In the genomic region with DNA sequence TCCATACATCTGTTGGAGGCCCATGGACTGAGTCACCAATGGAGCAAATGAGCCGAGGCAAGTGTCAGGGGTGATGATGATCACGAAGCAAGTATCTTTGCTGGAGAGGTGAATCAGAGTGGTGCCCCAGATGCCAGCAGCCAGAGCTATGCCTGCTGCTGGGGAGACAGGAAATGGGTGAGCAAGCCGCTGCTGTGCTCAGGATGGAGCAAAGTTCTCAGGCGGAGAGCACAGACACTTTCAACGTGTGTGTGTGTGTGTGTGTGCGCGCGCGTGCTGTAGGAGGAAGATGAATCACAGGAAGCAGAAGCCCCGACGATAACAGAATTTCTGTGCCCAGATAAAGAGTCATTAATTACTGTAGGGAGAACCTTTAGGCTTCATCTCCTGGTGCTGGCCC, we compare ENCODE assay signal across 15 mouse cellular contexts. TPM values are rescaled to one million over a fixed set of nuclear protein-coding genes. Genes with fewer than 3 reads are reported as not detected.
DNase-seq lines count a peak whose midpoint lies in the region; ATAC-seq lines count a peak whose summit lies in the region.
"Had no signal": no experiment of that assay in that cellular context is flagged by ENCODE, and none has a peak within 500 bp of the region (broad histone marks: within the 10 kb centered on the region; RNA-seq: fewer than 3 reads in every experiment).

No protein-coding gene starts in this region.

- peak; percentile 29; the same call in 1 of the 2 replicates for ATAC-seq in heart, embryonic 12.5 days (ENCODE audit: insufficient number of reproducible peaks, low FRiP score)
- no peak for ATAC-seq in heart, embryonic 11.5 days (replicated peaks; ENCODE audit: insufficient number of reproducible peaks, low FRiP score, low TSS enrichment)
- peak; percentile 62; the same call in 1 of the 2 replicates for ATAC-seq in lung, embryonic 16.5 days (ENCODE audit: low read depth)
- ATAC-seq in forebrain, embryonic 13.5 days, result no peak
- no peak for ATAC-seq in hindbrain, embryonic 11.5 days (ENCODE audit: low FRiP score)
- ATAC-seq: forebrain, embryonic 14.5 days had no signal

- H3K9me3 ChIP-seq in heart, embryonic 12.5 days (replicated peaks), result no peaks in the 10 kb centered on the region
- no peaks in the 10 kb centered on the region for H3K9me3 ChIP-seq in heart, embryonic 11.5 days (replicated peaks; ENCODE audit: control insufficient read depth, low read length)
- no peaks in the 10 kb centered on the region for H3K9me3 ChIP-seq in lung, embryonic 16.5 days (ENCODE audit: control insufficient read depth, low read length)
- no peaks in the 10 kb centered on the region for H3K9me3 ChIP-seq in forebrain, embryonic 13.5 days (replicated peaks)
- H3K9me3 ChIP-seq in hindbrain, embryonic 11.5 days (ENCODE audit: control insufficient read depth, low read length), result no peaks in the 10 kb centered on the region

- no peaks in the 10 kb centered on the region for H3K36me3 ChIP-seq in heart, embryonic 12.5 days
- no peaks in the 10 kb centered on the region for H3K36me3 ChIP-seq in heart, embryonic 11.5 days (ENCODE audit: control insufficient read depth, insufficient read depth, low read length)
- no peaks in the 10 kb centered on the region for H3K36me3 ChIP-seq in lung, embryonic 16.5 days (ENCODE audit: control insufficient read depth, insufficient read depth, low read length)
- no peaks in the 10 kb centered on the region for H3K36me3 ChIP-seq in forebrain, embryonic 13.5 days (ENCODE audit: poor library complexity, severe bottlenecking)
- H3K36me3 ChIP-seq in hindbrain, embryonic 11.5 days (ENCODE audit: control insufficient read depth, insufficient read depth, low read length), result no peaks in the 10 kb centered on the region

- peak overlapping the region; percentile 35 for H3K4me2 ChIP-seq in heart, embryonic 12.5 days
- H3K4me2 ChIP-seq in heart, embryonic 11.5 days, result no peak overlapping the region
- no peak overlapping the region for H3K4me2 ChIP-seq in lung, embryonic 16.5 days (ENCODE audit: low read depth, low read length)
- H3K4me2 ChIP-seq in forebrain, embryonic 13.5 days, result no peak overlapping the region
- H3K4me2 ChIP-seq in hindbrain, embryonic 11.5 days (replicated peaks; ENCODE audit: low read depth, low read length), result no peak overlapping the region

- no peak overlapping the region for H3K27ac ChIP-seq in heart, embryonic 12.5 days (ENCODE audit: poor library complexity, severe bottlenecking)
- no peak overlapping the region for H3K27ac ChIP-seq in heart, embryonic 11.5 days (ENCODE audit: low read depth, low read length)
- H3K27ac ChIP-seq in lung, embryonic 16.5 days (ENCODE audit: low read length), result no peak overlapping the region
- no peak overlapping the region for H3K27ac ChIP-seq in forebrain, embryonic 13.5 days
- H3K27ac ChIP-seq in hindbrain, embryonic 11.5 days (ENCODE audit: low read depth, low read length), result no peak overlapping the region

- H3K27me3 ChIP-seq in heart, embryonic 12.5 days (replicated peaks), result peaks cover 6% of the 10 kb centered on the region; the same call in 1 of the 2 replicates
- H3K27me3 ChIP-seq in heart, embryonic 11.5 days (ENCODE audit: control insufficient read depth, insufficient read depth, low read length), result 0 out of 2 replicates have a peak, but pooled peaks cover 3% of the 10 kb centered on the region
- H3K27me3 ChIP-seq in lung, embryonic 16.5 days (ENCODE audit: control insufficient read depth, insufficient read depth, low read depth, low read length), result no peaks in the 10 kb centered on the region
- H3K27me3 ChIP-seq in forebrain, embryonic 13.5 days, result no peaks in the 10 kb centered on the region
- H3K27me3 ChIP-seq in hindbrain, embryonic 11.5 days (ENCODE audit: control insufficient read depth, insufficient read depth, low read length), result no peaks in the 10 kb centered on the region

- peak; percentile 92 for DNase-seq in CD4-positive, CD25-positive, alpha-beta regulatory T cell, adult 2 months (ENCODE audit: low read depth, low spot score)
- peak; percentile 41 to 54 for DNase-seq in spleen, postnatal 36 days (ENCODE audit: low spot score in 2 of 2)
- no peak for DNase-seq in frontal cortex, adult 2 months (ENCODE audit: extremely low spot score in 1 of 2, low spot score in 1 of 2)
- no peak for DNase-seq in hindbrain, embryonic 11.5 days (ENCODE audit: low spot score)
- DNase-seq: adrenal gland, adult 8-10 months; left cerebral cortex, postnatal 4 days; right cerebral cortex, adult 18-20 months had no signal

- 44% methylated on average over 11 of the region's 11 CpGs for WGBS in heart, embryonic 12.5 days
- WGBS in heart, embryonic 11.5 days (ENCODE audit: insufficient replicate concordance), result 64% methylated on average over 11 of the region's 11 CpGs
- 51% methylated on average over 11 of the region's 11 CpGs for WGBS in lung, embryonic 16.5 days
- WGBS in forebrain, embryonic 13.5 days, result 88% methylated on average over 11 of the region's 11 CpGs
- 81% methylated on average over 11 of the region's 11 CpGs for WGBS in hindbrain, embryonic 11.5 days

- H3K4me3 ChIP-seq in heart, embryonic 12.5 days, result no peak overlapping the region
- H3K4me3 ChIP-seq in heart, embryonic 11.5 days (ENCODE audit: low read depth, low read length), result no peak overlapping the region
- H3K4me3 ChIP-seq in lung, embryonic 16.5 days (ENCODE audit: low read length), result no peak overlapping the region
- H3K4me3 ChIP-seq in forebrain, embryonic 13.5 days, result no peak overlapping the region
- no peak overlapping the region for H3K4me3 ChIP-seq in hindbrain, embryonic 11.5 days (ENCODE audit: low read depth, low read length)

- H3K9ac ChIP-seq in heart, embryonic 12.5 days, result no peak overlapping the region
- H3K9ac ChIP-seq in heart, embryonic 11.5 days (ENCODE audit: low read depth, low read length), result no peak overlapping the region
- H3K9ac ChIP-seq in lung, embryonic 16.5 days (ENCODE audit: low read length), result no peak overlapping the region
- H3K9ac ChIP-seq in forebrain, embryonic 13.5 days, result no peak overlapping the region
- H3K9ac ChIP-seq in hindbrain, embryonic 11.5 days (ENCODE audit: low read depth, low read length), result no peak overlapping the region

- peaks cover 9% of the 10 kb centered on the region for H3K4me1 ChIP-seq in heart, embryonic 12.5 days (replicated peaks)
- H3K4me1 ChIP-seq in heart, embryonic 11.5 days (ENCODE audit: control insufficient read depth, insufficient read depth, low read length), result no peaks in the 10 kb centered on the region
- H3K4me1 ChIP-seq in lung, embryonic 16.5 days (replicated peaks; ENCODE audit: control insufficient read depth, insufficient read depth, low read length), result no peaks in the 10 kb centered on the region
- H3K4me1 ChIP-seq in forebrain, embryonic 13.5 days, result peaks cover 5% of the 10 kb centered on the region; the same call in 1 of the 2 replicates
- H3K4me1 ChIP-seq in hindbrain, embryonic 11.5 days (replicated peaks; ENCODE audit: control insufficient read depth, insufficient read depth, low read length), result no peaks in the 10 kb centered on the region

RNA-seq across cellular contexts. Expression of gene Dntt, which starts 1.9 kb away (rescaled TPM):
- polyA plus RNA-seq in heart, embryonic 12.5 days (2016; fragmentation: Nextera tagmentation; extraction: Ambion mirVana), result not detected in 2 replicates
- not detected in 2 replicates for polyA plus RNA-seq in heart, embryonic 11.5 days (2014; fragmentation: Nextera tagmentation; extraction: Ambion mirVana)
- polyA plus RNA-seq in lung, embryonic 16.5 days (2015; fragmentation: Nextera tagmentation; extraction: Ambion mirVana), result 0.10 TPM in 1 of 2 replicates, not detected in the other
- 0.10 TPM in 1 of 2 replicates, not detected in the other for polyA plus RNA-seq in forebrain, embryonic 13.5 days (2015; fragmentation: Nextera tagmentation; extraction: Ambion mirVana)
- polyA plus RNA-seq in frontal cortex, adult 2 months (2012; rRNA removed), result 0.06 and 0.12 TPM in 2 replicates
- 0.10 TPM in 1 of 2 replicates, not detected in the other for polyA plus RNA-seq in hindbrain, embryonic 11.5 days (2014; fragmentation: Nextera tagmentation; extraction: Ambion mirVana)
- polyA plus RNA-seq: heart, embryonic 14.5 days had no signal

RNA-seq across cellular contexts. Expression of gene Blnk, which starts 36.7 kb away (rescaled TPM):
- polyA plus RNA-seq in heart, embryonic 12.5 days (2016; fragmentation: Nextera tagmentation; extraction: Ambion mirVana), result 0.14 and 0.19 TPM in 2 replicates
- polyA plus RNA-seq in heart, embryonic 11.5 days (2014; fragmentation: Nextera tagmentation; extraction: Ambion mirVana), result 0.18 and 0.21 TPM in 2 replicates
- polyA plus RNA-seq in lung, embryonic 16.5 days (2015; fragmentation: Nextera tagmentation; extraction: Ambion mirVana), result 0.64 and 0.69 TPM in 2 replicates
- 0.22 and 0.26 TPM in 2 replicates for polyA plus RNA-seq in forebrain, embryonic 13.5 days (2015; fragmentation: Nextera tagmentation; extraction: Ambion mirVana)
- polyA plus RNA-seq in frontal cortex, adult 2 months (2012; rRNA removed), result 6.9 and 7.2 TPM in 2 replicates
- 0.33 and 0.36 TPM in 2 replicates for polyA plus RNA-seq in hindbrain, embryonic 11.5 days (2014; fragmentation: Nextera tagmentation; extraction: Ambion mirVana)

RNA-seq across cellular contexts. Expression of gene Opalin, which starts 45.9 kb away (rescaled TPM):
- polyA plus RNA-seq in heart, embryonic 12.5 days (2016; fragmentation: Nextera tagmentation; extraction: Ambion mirVana), result 0.17 and 0.27 TPM in 2 replicates
- 0.21 TPM in 1 of 2 replicates, not detected in the other for polyA plus RNA-seq in heart, embryonic 11.5 days (2014; fragmentation: Nextera tagmentation; extraction: Ambion mirVana)
- polyA plus RNA-seq in lung, embryonic 16.5 days (2015; fragmentation: Nextera tagmentation; extraction: Ambion mirVana), result not detected in 2 replicates
- polyA plus RNA-seq in forebrain, embryonic 13.5 days (2015; fragmentation: Nextera tagmentation; extraction: Ambion mirVana), result not detected in 2 replicates
- 17.0 and 19.5 TPM in 2 replicates for polyA plus RNA-seq in frontal cortex, adult 2 months (2012; rRNA removed)
- not detected in 2 replicates for polyA plus RNA-seq in hindbrain, embryonic 11.5 days (2014; fragmentation: Nextera tagmentation; extraction: Ambion mirVana)
- polyA plus RNA-seq: forebrain, embryonic 14.5 days; kidney, embryonic 16.5 days; midbrain, postnatal 0 days had no signal

Comparison
In these comparisons a context has a peak if more than half of its experiments do, and no peak if none do; other contexts are left out.
1. ATAC-seq: peak in heart, embryonic 12.5 days (single experiment) and lung, embryonic 16.5 days (single experiment); none in heart, embryonic 11.5 days (single experiment), forebrain, embryonic 13.5 days (single experiment) and hindbrain, embryonic 11.5 days (single experiment).
2. DNase-seq: peak in CD4-positive, CD25-positive, alpha-beta regulatory T cell, adult 2 months (single experiment) and spleen, postnatal 36 days (2 of 2); none in frontal cortex, adult 2 months (0 of 2) and hindbrain, embryonic 11.5 days (single experiment).
3. RNA of gene Opalin, which starts 45.9 kb away (polyA plus RNA-seq): 17.0 to 19.5 TPM in frontal cortex, adult 2 months; 0.17 to 0.27 TPM in heart, embryonic 12.5 days, 0.21 TPM in heart, embryonic 11.5 days, not detected in lung, embryonic 16.5 days, not detected in forebrain, embryonic 13.5 days and not detected in hindbrain, embryonic 11.5 days; every median in the first group is over 10 times any median in the second.